Mouse (Mus musculus): ENCODE data around the gene Col24a1. TPM values are rescaled to one million over a fixed set of nuclear protein-coding genes. Genes with fewer than 3 reads are reported as not detected.

Col24a1 gene
- polyA plus RNA-seq, 1 experiment: 0.40 TPM

GRCm38 (mm10) chr3:145339851-145340499 lies 47.7 kb downstream of the Col24a1 start:
- H3K36me3 ChIP-seq (ENCODE audit: control insufficient read depth, insufficient read depth): no peaks in the 10 kb centered on the region
- no peaks in the 10 kb centered on the region for H3K79me2 ChIP-seq (ENCODE audit: control insufficient read depth, insufficient read depth)
- TF ChIP-seq TCF3 (IDR thresholded peaks at IDR 0.05; ENCODE audit: insufficient read length, low read depth): no peak
- no peak for TF ChIP-seq E2F4 (IDR thresholded peaks at IDR 0.05; ENCODE audit: insufficient read depth)
- TF ChIP-seq MYOG (IDR thresholded peaks at IDR 0.05; ENCODE audit: control insufficient read depth in 1 of 3, insufficient read depth in 1 of 3, insufficient read length in 2 of 3, low read depth in 2 of 3): no peak
- TF ChIP-seq TCF12 (IDR thresholded peaks at IDR 0.05; ENCODE audit: insufficient read depth, poor library complexity, severe bottlenecking): no peak
- TF ChIP-seq USF1 (IDR thresholded peaks at IDR 0.05; ENCODE audit: low read depth): no peak
- no peak for TF ChIP-seq MAX (IDR thresholded peaks at IDR 0.05; ENCODE audit: low read depth)
- TF ChIP-seq POLR2AphosphoS2 (IDR thresholded peaks at IDR 0.05; ENCODE audit: insufficient read length, low read depth): no peak
- TF ChIP-seq POLR2A (IDR thresholded peaks at IDR 0.05; ENCODE audit: insufficient read length, low read depth): no peak
- no peak for TF ChIP-seq REST (IDR thresholded peaks at IDR 0.05; ENCODE audit: insufficient read depth, insufficient read length)
- no peak for TF ChIP-seq SRF (IDR thresholded peaks at IDR 0.05; ENCODE audit: control insufficient read depth, insufficient read length, low read depth)
- TF ChIP-seq CEBPB (IDR thresholded peaks at IDR 0.05; ENCODE audit: insufficient read depth, poor library complexity, severe bottlenecking): no peak
- no peak for TF ChIP-seq MYOD1 (IDR thresholded peaks at IDR 0.05; ENCODE audit: control insufficient read depth in 1 of 3, insufficient read length in 2 of 3, low read depth in 2 of 3)
- no peak overlapping the region for H3K4me3 ChIP-seq
- no peaks in the 10 kb centered on the region for H3K27me3 ChIP-seq (ENCODE audit: control insufficient read depth, insufficient read depth, insufficient read length)
- no peak overlapping the region for H3K4me2 ChIP-seq (ENCODE audit: low read depth)
- H3ac ChIP-seq (ENCODE audit: control insufficient read depth, insufficient read length): no peak overlapping the region

- Histone ChIP-seq H3K4me2 (ENCODE audit: low read depth) (no peak overlapping the region), H3K4me3 (no peak overlapping the region), H3ac (ENCODE audit: control insufficient read depth, insufficient read length) (no peak overlapping the region), H3K27me3 (ENCODE audit: control insufficient read depth, insufficient read depth, insufficient read length) (no peaks in the 10 kb centered on the region), H3K79me2 (ENCODE audit: control insufficient read depth, insufficient read depth) (no peaks in the 10 kb centered on the region), H3K36me3 (ENCODE audit: control insufficient read depth, insufficient read depth) (no peaks in the 10 kb centered on the region)
- no peak for TF ChIP-seq MAX (IDR thresholded peaks at IDR 0.05; ENCODE audit: low read depth)
- TF ChIP-seq MYOD1 (IDR thresholded peaks at IDR 0.05; ENCODE audit: control insufficient read depth in 1 of 3, insufficient read length in 2 of 3, low read depth in 2 of 3): peak in 2 of 3 experiments; percentile 7 to 72
- peak in 2 of 3 experiments; percentile 42 to 49 for TF ChIP-seq MYOG (IDR thresholded peaks at IDR 0.05; ENCODE audit: control insufficient read depth in 1 of 3, insufficient read depth in 1 of 3, insufficient read length in 2 of 3, low read depth in 2 of 3)
Measured at GRCm38 (mm10) chr3:145348690-145349089, 56.4 kb downstream of the Col24a1 start.

- H3K4me2 ChIP-seq (ENCODE audit: low read depth): no peak overlapping the region
- H3ac ChIP-seq (ENCODE audit: control insufficient read depth, insufficient read length): no peak overlapping the region
- no peak overlapping the region for H3K4me3 ChIP-seq
- H3K79me2 ChIP-seq (ENCODE audit: control insufficient read depth, insufficient read depth): no peaks in the 10 kb centered on the region
- no peak for TF ChIP-seq TCF3 (IDR thresholded peaks at IDR 0.05; ENCODE audit: insufficient read length, low read depth)
- TF ChIP-seq REST (IDR thresholded peaks at IDR 0.05; ENCODE audit: insufficient read depth, insufficient read length): no peak
- no peak for TF ChIP-seq POLR2A (IDR thresholded peaks at IDR 0.05; ENCODE audit: insufficient read length, low read depth)
- TF ChIP-seq POLR2AphosphoS2 (IDR thresholded peaks at IDR 0.05; ENCODE audit: insufficient read length, low read depth): no peak
- TF ChIP-seq SRF (IDR thresholded peaks at IDR 0.05; ENCODE audit: control insufficient read depth, insufficient read length, low read depth): no peak
- TF ChIP-seq USF1 (IDR thresholded peaks at IDR 0.05; ENCODE audit: low read depth): no peak
- no peak for TF ChIP-seq TCF12 (IDR thresholded peaks at IDR 0.05; ENCODE audit: insufficient read depth, poor library complexity, severe bottlenecking)
- TF ChIP-seq CEBPB (IDR thresholded peaks at IDR 0.05; ENCODE audit: insufficient read depth, poor library complexity, severe bottlenecking): no peak
- TF ChIP-seq MAX (IDR thresholded peaks at IDR 0.05; ENCODE audit: low read depth): no peak
- no peak for TF ChIP-seq MYOG (IDR thresholded peaks at IDR 0.05; ENCODE audit: control insufficient read depth in 1 of 3, insufficient read depth in 1 of 3, insufficient read length in 2 of 3, low read depth in 2 of 3)
- TF ChIP-seq MYOD1 (IDR thresholded peaks at IDR 0.05; ENCODE audit: control insufficient read depth in 1 of 3, insufficient read length in 2 of 3, low read depth in 2 of 3): no peak
- TF ChIP-seq E2F4 (IDR thresholded peaks at IDR 0.05; ENCODE audit: insufficient read depth): no peak
- H3K27me3 ChIP-seq (ENCODE audit: control insufficient read depth, insufficient read depth, insufficient read length): no peaks in the 10 kb centered on the region
- H3K36me3 ChIP-seq (ENCODE audit: control insufficient read depth, insufficient read depth): no peaks in the 10 kb centered on the region
Measured at GRCm38 (mm10) chr3:145353951-145354350, 61.7 kb downstream of the Col24a1 start.

- H3K4me2 ChIP-seq (ENCODE audit: low read depth): no peak overlapping the region
- H3K27me3 ChIP-seq (ENCODE audit: control insufficient read depth, insufficient read depth, insufficient read length): no peaks in the 10 kb centered on the region
- TF ChIP-seq TCF3 (IDR thresholded peaks at IDR 0.05; ENCODE audit: insufficient read length, low read depth) (no peak), MAX (IDR thresholded peaks at IDR 0.05; ENCODE audit: low read depth) (no peak), TCF12 (IDR thresholded peaks at IDR 0.05; ENCODE audit: insufficient read depth, poor library complexity, severe bottlenecking) (no peak), E2F4 (IDR thresholded peaks at IDR 0.05; ENCODE audit: insufficient read depth) (no peak), SRF (IDR thresholded peaks at IDR 0.05; ENCODE audit: control insufficient read depth, insufficient read length, low read depth) (no peak), MYOD1 (IDR thresholded peaks at IDR 0.05; ENCODE audit: control insufficient read depth in 1 of 3, insufficient read length in 2 of 3, low read depth in 2 of 3) (no peak), POLR2A (IDR thresholded peaks at IDR 0.05; ENCODE audit: insufficient read length, low read depth) (no peak), POLR2AphosphoS2 (IDR thresholded peaks at IDR 0.05; ENCODE audit: insufficient read length, low read depth) (no peak), MYOG (IDR thresholded peaks at IDR 0.05; ENCODE audit: control insufficient read depth in 1 of 3, insufficient read depth in 1 of 3, insufficient read length in 2 of 3, low read depth in 2 of 3) (no peak), REST (IDR thresholded peaks at IDR 0.05; ENCODE audit: insufficient read depth, insufficient read length) (no peak), USF1 (IDR thresholded peaks at IDR 0.05; ENCODE audit: low read depth) (no peak), CEBPB (IDR thresholded peaks at IDR 0.05; ENCODE audit: insufficient read depth, poor library complexity, severe bottlenecking) (no peak)
- H3K4me3 ChIP-seq: no peak overlapping the region
- no peak overlapping the region for H3ac ChIP-seq (ENCODE audit: control insufficient read depth, insufficient read length)
- no peaks in the 10 kb centered on the region for H3K79me2 ChIP-seq (ENCODE audit: control insufficient read depth, insufficient read depth)
- no peaks in the 10 kb centered on the region for H3K36me3 ChIP-seq (ENCODE audit: control insufficient read depth, insufficient read depth)
Measured at GRCm38 (mm10) chr3:145356865-145357487, 64.7 kb downstream of the Col24a1 start.
